Mouse (Mus musculus) activated CD4-positive, CD25-positive, alpha-beta regulatory T cell, adult 4 months (primary cell): ENCODE measurements at regions not wholly inside any gene's neighbourhood (a gene's known extent, or its start where the extent isn't known, plus 50 kb on each side); places are given as distances from the start of the nearest gene placed in this dataset.
"Not testable (repeated sequence)": the region's sequence is repeated elsewhere in the genome, so short reads cannot be mapped to it uniquely, and the experiment has no call there.

ENCODE experiments used
- ATAC-seq: one replicate; pipeline ENCODE4 v1.8.0; 2017

DNA sequence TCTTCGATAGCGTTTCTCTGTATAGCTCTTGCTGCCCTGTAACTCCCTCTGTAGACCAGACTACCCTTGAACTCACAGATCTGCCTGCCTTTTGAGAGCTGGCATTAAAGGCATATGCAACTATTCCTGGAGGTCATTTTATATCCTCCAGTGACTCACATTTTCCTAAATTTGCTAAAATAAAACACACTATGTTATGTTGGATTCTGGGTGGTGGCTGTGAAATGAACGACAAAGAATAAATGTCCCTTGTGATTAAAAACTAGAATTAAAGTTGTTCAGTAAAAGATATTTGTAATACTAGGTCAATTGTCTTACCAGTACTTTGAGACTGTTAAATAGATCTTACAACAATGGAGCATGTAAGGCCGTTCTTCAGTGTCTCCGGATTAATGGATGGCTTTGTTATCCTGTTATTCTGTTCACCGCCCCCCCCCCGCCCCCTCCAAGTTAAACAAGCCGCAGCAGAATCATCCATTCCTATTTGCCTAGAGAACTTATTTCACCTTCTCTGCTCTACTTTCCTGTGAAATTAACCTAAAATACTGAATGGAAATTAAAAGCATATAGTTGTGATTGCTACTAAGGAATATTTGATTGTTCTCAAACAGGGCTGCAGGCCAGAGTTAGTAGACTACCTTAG is 240.4 kb downstream of the Mef2c start:
- no peak for ATAC-seq

DNA sequence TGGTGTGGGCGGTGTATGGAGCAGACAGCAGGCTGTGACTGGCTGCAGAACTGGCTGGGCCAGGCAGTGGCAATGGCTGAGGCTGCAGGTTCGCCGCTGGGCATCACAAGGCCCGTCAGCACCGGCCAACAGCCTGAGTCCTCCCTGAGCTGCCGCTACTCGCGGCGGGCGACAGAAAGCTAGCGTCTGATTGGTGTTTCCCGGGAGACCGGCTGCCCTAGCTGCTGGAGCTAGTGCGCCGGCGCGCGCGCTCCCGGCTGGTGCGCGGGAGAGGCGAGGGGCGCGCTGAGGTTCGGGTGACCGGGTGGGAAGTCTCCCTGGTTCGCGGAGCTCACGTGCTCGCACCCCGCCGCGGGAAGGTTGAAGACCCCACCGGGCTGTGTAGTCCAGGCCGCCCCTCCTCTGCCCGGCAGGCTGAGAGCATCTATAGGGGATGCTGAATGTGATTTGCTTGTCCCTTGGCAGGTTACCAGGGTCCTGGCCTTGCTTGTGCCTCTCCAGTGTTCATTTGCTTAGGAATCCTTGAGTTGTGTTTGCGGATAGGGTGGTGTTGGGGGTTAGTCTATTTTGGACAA is 241.2 kb downstream of the Mef2c start:
- ATAC-seq, result no peak

DNA sequence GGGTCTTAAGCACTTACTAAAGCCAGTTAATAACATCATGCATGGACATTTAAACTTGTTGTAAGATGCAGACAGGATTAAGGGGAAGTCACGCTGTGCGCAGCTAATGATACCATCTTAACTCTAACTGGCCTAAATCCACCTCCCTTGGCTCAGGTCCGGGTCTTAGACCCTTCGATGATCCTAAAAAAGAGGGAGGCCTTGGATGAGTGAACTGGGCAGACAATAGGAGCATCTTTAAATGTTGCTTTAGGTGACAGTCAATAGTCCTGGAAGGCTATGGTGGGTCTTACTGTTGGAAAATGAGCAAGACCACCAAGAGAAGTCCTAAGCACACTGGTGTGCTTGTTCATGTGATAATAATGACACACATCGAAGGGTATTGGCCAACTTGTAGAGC is 242.1 kb downstream of the Mef2c start:
- ATAC-seq, result no peak

DNA sequence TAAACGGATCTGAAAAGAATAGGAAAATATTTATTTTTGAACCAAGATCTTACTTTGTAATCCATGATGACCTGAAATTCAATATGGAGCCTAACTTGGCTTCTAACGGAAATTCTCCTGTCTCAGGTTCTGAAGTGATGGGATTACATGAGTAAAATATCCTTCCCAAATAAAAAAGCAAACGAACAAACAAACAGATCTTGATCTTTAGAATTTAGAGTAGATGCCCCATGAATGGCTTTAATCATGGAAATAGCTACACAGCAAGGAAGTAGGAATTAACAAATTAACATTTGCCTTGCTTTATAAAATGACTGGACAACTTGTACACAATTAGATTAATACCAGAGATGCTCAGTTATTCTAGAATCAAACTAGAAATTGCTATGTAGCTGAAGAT is 243.8 kb downstream of the Mef2c start:
- ATAC-seq, result no peak

DNA sequence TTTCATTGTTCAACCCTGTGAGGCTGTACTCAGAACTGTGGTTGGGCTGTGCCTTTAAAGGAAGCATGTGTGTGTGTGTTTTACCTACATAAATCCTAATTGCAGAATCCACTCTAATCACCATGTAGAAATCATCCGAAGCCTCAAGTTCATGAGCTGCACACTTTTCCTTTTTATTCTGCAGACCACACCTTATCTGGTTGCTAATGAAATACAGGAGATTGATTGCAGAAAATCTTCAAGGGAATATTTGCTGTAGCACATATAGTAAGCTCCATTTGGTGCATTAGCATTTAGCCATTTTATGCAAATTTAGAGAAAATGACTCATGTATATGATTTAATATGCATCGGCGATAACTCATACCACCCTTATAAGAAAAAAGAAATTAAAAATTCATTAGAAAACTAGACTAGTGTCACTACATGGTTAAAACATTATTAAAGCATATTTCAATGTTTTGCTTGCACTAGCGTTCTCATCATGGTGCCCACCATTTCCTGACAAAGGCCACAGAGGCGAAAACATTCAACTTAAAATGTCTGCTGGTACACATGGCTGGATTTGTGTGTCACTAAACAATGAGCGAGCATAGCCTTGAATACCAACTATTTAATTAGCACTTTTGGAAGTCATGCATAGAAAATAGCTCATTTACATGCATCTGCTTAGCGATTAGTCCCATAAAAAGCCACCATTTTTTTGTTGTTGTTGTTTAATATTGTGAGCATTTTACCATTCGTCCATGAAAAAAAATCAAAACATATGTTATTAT is 245.7 kb downstream of the Mef2c start:
- ATAC-seq, result no peak

DNA sequence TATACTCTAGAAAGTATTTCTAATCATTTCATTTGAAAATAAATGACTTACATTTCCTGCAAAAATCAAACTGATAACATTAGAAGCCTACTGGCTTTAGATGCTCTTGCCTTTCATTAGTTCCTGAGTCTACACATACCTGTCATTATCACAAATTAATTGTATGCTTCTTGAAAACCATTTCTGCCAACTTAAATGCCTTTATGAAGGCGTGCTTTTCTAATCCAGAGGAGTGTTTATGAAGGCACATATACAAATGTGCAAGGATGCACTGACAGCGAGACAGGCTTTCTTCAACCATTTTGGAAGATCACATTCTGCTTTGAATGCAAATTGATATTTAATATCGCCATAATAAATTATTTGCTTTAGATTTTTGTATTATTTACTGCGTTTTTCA is 246.6 kb downstream of the Mef2c start:
- ATAC-seq, result no peak

DNA sequence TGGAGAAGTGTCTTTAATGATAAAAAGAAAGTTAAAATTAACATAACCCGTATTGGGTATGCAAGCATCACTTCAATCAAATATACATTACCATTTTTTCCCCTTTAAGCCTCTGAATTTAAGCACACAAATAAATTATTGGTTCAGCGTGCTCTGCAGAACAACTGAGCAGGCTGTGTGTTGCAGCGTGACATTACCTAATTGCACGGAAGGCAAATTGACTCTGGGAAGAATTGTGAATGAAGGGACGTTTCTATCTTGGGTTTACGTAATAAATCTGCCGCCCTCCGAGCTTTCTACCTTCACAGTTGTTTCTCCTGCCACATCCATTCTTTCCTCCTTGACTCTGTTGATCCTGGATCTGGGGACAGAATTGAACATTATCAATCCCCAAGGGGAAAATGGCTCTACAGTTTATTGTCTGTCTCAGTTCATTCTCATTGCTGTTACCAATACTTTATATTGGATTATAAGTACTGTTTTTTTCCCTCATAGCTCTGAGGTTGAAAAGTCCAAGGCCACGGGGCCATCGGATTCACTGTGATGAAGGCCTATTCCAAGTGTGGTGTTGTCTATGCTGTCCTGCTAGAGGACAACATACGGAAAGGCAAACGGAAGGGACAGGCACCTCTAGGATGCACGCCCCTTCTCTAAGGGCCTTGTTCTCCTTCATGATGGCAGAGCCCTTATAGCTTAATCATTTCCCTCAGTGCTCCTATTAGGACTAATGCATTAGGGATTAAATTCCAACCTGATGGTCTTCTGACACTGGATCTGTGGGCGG is 256.7 kb downstream of the Mef2c start:
- ATAC-seq, result no peak

DNA sequence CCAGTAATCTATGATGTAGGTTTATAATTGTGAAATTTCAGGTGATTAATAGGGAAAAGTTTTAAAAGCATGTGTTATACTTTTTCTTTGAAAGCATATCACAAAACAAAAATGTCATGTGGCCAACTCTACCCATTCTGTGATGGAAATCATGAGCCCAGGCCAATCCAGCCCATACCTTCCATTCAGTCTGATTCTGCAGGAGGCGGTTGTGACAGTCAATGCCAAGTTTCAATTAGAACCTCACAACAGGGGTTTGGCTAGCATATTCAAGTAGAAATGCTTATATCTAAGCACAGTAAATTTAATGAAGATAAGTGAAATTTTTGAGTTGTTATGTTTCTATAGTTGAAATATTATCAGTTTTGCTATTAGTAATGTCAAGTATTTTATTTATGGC is 258.6 kb downstream of the Mef2c start:
- ATAC-seq, result no peak

DNA sequence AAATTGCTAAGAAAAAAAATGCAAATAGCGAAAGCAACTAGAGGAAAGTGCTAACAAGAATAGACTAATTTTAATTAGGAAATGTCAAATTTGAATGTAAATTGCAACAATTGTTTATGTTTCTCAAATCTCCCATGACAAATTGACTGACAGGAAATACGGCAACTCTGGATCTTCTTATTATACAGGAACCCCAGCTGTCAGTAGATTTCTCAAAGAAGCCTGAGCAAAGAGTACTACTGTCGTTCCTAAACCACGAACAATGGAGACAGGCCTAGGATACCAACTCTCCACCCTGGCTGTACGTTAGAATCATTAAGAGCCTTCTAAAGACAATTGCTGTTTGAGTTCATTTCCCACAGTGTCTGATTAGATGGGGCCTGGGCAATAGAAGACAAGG is 259.5 kb downstream of the Mef2c start:
- ATAC-seq, result not testable (repeated sequence)

DNA sequence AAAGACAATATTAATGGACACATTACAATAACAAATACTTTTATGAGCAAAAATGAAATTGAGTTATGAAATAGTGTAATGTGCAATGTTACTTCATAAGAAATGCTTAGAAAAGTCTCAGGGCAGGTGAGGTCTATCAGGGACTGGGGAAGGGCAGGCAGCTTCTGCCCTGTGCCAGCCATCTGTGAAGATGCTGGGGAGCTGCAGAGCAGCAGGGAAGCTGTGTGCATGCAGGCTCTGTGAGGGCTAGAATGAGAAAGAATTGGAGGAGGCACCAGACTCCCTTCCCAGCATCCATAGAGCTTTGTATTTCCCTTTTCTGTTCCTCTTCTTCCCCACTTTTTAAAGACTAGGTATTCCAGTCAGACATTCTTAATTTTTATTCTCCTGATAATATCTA is 281.8 kb downstream of the Mef2c start:
- ATAC-seq, result no peak

DNA sequence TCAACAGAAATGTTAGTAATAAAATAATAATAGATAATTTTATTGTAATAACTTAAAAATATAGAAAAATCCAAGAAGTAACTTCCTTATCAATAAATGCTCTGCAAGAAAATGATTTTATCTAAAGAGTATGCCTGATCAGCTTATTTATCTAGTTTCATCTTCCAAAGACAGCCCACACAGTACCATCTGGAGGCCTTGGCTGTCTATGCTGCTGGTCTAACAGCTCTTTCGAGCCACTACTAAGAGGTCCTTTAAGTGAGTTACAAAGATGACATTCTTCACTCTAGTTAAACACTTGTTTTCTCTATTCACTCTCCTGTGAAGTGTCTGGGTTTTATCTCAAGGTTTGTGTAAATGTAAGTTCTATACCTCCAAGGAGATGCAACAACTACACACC is 305.7 kb downstream of the Mef2c start:
- ATAC-seq, result no peak

DNA sequence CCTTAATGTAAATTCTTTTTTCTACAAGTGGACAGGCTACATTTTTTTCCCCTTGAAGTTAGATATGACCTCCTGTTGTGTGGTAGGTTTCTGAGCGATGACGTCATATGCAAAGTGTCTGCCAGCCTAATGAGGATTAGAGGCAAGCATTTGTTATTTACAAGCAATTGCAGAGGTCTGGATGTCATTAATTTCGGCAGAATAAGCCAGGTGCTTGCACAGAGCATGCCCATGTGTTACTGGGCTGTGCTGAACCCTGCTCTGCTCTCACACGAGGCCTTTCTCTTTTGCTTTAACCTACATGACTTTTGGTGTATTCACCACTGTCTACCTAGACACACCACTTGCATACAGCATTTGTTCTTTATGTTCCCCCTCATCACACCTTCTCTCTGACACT is 316.5 kb downstream of the Mef2c start:
- no peak for ATAC-seq

DNA sequence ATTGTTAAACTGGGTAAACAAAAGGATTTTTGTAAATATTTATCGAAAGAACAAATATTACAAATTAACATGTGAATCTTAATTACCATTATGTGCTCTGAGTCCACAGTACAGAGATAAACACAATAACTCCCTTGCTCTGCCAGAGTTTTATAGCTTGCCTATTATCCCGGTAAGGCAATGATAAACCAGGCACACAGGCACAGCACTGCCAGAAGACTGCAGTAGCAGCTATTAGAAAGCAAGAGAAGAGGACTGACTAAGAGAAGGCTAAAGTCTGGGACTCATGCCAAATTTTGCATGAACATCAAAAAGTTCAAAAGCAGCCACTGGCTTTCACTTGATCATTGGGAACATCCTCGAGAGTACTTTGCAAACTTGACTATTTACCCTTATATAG is 316.9 kb downstream of the Mef2c start:
- no peak for ATAC-seq

DNA sequence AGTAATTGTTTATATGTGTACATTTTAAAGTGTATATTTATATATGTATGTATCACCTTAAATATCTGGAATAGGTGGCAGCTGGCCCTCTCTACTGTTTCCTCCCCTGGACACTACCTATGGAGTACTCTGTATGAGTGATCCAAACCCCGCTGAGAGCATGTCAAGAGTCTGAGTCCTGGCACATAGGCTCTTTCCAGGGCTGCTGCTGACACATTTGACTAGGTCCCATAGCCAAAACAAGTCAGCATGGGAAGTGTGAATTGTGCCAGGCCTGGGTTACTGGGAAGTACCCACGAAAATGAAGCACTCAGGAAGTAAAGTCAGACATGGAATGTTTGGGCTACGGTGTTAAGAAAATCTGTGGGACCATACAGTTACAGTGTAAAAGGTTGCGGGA is 321.1 kb downstream of the Mef2c start:
- ATAC-seq, result no peak

DNA sequence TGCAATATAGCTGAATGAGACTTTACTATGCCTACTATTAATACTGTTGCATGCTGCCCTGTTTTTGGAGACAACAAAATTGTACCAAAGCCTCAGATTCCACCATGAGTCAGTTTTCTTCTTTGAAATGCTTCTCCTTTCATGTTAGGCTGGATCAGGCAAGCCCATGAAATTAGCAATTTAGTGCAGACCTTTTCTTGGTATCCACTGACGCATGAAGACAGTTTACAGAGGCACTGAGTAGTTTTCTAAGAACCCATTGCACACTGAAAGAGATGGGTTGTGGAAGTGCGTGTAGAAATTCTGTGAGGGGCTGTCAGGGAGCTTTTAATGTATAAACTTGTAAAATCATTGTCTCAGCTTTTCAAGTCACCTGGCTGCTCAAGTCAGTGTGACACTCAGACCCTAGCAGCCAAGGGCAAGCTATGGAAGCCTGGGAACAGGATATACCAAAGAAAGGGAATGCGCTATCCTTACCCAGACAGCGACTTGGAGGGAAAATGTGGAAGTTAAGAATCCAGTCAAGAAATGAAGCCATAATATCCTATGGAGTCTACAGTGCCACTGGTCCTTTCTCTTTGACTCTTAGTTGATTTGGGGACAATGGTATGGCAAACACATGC is 323.1 kb downstream of the Mef2c start:
- no peak for ATAC-seq

DNA sequence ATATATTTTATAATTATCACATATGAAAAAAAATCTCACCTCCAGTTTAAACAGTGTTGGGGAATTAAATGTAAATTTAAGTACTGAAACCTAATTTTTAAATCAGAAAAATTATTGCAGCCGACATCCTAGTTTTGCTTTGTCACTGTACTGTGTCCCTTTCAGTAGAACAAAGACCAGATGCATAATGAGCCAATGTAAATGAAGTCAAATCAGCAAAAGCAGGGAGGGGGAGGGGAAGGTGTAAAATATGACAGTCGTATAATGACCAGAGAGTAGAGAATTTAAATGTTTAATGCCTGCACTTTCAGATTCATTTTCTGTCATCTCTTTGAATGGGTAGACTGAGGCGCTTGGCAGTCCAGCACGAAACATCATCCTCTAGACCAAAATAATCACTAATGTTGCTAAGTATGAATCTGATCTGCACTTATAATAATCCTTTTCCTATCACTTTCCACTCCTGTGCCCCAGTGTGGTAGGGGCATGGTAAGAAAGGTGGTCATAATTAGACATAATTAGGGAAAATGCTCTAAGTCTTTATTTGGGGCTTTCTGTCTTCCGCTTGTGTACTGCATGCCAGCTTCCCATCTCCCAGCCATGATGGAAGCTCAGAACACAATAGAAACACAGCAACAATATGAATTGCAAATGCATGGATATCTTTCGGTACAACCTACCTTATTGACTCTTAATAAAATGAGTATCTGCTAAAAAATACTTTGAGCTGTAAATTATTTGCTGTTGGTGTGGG is 356.0 kb upstream of the Tmem161b start:
- no peak for ATAC-seq

DNA sequence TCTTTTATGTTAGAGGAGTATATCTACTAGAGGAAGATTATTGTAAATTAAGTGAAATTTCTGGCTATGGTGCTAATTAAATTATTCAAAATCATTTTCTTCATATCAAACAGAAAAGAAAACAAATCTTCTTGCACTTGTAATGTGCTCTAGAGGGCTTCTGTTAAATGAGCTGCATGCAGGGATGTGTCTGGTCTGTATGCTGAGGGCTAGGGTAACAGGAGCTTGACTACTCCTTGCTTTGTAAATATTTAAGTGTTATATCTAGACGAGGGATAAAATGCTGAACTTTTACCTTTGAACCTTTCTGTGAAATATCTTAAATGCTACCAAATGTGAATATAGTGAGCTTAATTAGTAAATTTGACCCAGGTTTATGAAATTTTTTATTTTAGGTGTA is 354.9 kb upstream of the Tmem161b start:
- no peak for ATAC-seq

DNA sequence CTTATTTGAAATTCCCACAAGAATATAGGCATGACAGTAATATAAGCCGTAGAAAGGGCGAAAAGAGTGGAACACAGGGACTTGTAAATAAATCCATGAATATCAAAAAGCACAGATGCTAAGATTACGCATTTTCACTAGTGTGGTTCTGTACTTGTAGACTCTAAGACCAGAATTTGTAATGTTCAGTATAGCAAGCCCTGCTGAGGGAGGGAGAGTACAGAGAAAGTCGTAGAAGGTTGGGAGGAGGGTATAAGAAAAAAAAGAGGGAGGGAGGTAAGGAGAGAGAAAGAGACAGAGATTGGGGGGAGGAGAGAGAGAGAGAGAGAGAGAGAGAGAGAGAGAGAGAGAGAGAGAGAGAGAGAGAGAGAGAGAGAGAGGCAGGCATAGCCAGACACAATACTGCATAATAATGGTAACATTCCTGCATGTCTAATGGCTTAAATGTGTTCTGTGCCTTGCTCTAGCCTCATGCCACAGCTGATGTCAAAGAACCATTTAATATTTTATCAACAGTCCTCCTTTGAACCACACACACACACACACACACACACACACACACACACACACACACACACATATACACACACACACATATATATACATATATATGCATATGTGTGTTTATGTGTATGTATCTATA is 354.1 kb upstream of the Tmem161b start:
- ATAC-seq, result no peak

DNA sequence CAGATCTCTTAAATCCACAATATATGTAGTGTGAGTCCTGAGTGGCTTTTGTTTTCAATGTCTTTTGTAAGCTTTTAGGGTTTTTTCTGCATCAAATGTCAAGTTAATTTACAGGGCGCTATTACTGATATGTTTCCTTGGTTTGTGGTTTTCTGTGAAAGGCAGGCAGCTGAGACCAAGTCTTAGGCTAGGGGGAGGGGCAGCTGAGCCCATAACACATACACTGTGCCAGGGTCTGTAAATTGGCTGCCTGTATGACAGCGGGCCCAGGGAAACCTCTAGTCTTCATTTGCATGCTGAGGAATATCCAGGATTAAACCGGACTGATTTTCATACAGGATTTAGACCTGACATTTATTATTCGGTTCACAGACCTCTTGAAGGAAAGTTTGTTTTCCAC is 353.2 kb upstream of the Tmem161b start:
- no peak for ATAC-seq

DNA sequence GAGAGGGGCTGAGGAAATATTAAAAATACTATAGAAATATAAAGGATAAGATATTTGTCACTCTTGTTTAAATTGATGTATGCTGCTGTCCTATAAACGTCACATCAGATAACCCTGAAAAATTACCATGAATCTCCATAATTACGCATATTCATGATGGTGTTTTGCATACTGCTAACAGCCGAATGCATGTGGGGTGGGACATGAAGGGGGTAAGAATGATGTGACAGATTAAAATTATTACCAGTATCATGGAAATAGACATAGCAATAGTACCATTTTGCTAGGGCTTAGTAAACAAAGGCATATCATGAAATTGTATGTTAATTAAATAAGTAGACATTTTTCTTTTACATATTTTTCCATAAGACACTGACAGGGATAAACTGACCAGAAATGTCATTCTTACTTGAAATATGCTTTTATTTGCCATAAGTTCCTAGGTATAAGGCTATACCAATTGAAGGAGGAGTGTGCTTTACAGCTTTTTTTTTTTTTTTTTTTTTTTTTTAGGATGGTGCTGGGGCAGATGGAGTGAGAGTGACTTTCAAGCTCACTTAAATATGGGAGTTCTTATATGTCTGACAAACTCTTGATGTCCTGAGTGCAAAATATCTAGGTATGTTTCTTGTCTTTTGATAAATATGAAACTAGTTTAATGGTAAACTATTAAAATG is 349.8 kb upstream of the Tmem161b start:
- ATAC-seq, result no peak

DNA sequence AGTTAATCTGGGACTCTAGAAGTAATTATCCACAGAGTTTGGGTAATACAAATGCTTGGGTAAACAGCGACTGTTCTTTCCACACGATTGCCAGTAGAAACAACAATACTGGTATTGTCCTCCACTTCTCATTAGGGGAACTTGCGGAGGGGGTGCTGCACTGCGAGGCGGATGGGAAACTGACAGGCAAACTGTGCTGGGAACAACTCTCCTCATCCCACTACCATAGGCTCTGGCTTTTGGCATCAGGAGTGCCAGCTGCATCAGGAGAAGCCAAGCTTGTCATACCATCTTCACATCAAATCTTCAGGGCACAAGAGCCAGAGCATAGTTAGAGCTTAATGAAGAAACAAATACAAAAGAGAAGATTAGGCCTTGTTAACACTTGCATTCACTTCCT is 349.2 kb upstream of the Tmem161b start:
- ATAC-seq, result no peak
